In genomic region chr4:62361997-62362396, GRCm38 (mm10) we compare ENCODE assay signal across 9 mouse cellular contexts. TPM values are rescaled to one million over a fixed set of nuclear protein-coding genes. Genes with fewer than 3 reads are reported as not detected.
DNase-seq lines count a peak whose midpoint lies in the region; ATAC-seq and TF ChIP-seq lines count a peak whose summit lies in the region.
"Had no signal": no experiment of that assay in that cellular context is flagged by ENCODE, and none has a peak within 500 bp of the region (broad histone marks: within the 10 kb centered on the region; RNA-seq: fewer than 3 reads in every experiment).

No protein-coding gene starts in this region.

- H3K79me2 ChIP-seq in myocyte (ENCODE audit: control insufficient read depth, insufficient read depth) = peaks cover 77% of the 10 kb centered on the region

- WGBS in kidney, postnatal 0 days = 90% methylated on average over 1 of the region's 1 CpGs
- 86% methylated on average over 1 of the region's 1 CpGs for WGBS in limb, embryonic 10.5 days

- H3K4me3 ChIP-seq in kidney, postnatal 0 days (replicated peaks; ENCODE audit: low read depth, low read length) = peak overlapping the region; percentile 61; the same call in 1 of the 2 replicates
- peak overlapping the region; percentile 87 for H3K4me3 ChIP-seq in embryonic fibroblast, embryonic 13.5 days (ENCODE audit: insufficient read depth, low read length)
- peak overlapping the region; percentile 72 for H3K4me3 ChIP-seq in limb, embryonic 10.5 days
- H3K4me3 ChIP-seq in myocyte = peak overlapping the region; percentile 98

- peak overlapping the region; percentile 80 for H3K4me2 ChIP-seq in kidney, postnatal 0 days (ENCODE audit: low read length)
- H3K4me2 ChIP-seq in myocyte (ENCODE audit: low read depth) = peak overlapping the region; percentile 87

- H3K27me3 ChIP-seq in kidney, postnatal 0 days (ENCODE audit: insufficient read depth, low read length) = no peaks in the 10 kb centered on the region
- no peaks in the 10 kb centered on the region for H3K27me3 ChIP-seq in limb, embryonic 10.5 days (ENCODE audit: low read depth, poor library complexity, severe bottlenecking)
- H3K27me3 ChIP-seq in myocyte (ENCODE audit: control insufficient read depth, insufficient read depth, insufficient read length) = no peaks in the 10 kb centered on the region

- H3K36me3 ChIP-seq in kidney, postnatal 0 days (ENCODE audit: insufficient read depth, low read length) = no peaks in the 10 kb centered on the region
- no peaks in the 10 kb centered on the region for H3K36me3 ChIP-seq in limb, embryonic 10.5 days
- H3K36me3 ChIP-seq in myocyte (ENCODE audit: control insufficient read depth, insufficient read depth) = no peaks in the 10 kb centered on the region

- no peaks in the 10 kb centered on the region for H3K9me3 ChIP-seq in kidney, postnatal 0 days (replicated peaks; ENCODE audit: low read length)
- H3K9me3 ChIP-seq in limb, embryonic 10.5 days (replicated peaks) = no peaks in the 10 kb centered on the region

- peaks cover 19% of the 10 kb centered on the region for H3K4me1 ChIP-seq in kidney, postnatal 0 days (replicated peaks; ENCODE audit: insufficient read depth, low read length)
- H3K4me1 ChIP-seq in embryonic fibroblast, embryonic 13.5 days (ENCODE audit: control insufficient read depth, insufficient read depth, low read length) = no peaks in the 10 kb centered on the region
- peaks cover 14% of the 10 kb centered on the region for H3K4me1 ChIP-seq in limb, embryonic 10.5 days

- TF ChIP-seq POLR2A in embryonic fibroblast, embryonic 13.5 days (IDR thresholded peaks at IDR 0.05; ENCODE audit: low read depth, low read length) = no peak
- TF ChIP-seq POLR2A in myocyte (IDR thresholded peaks at IDR 0.05; ENCODE audit: insufficient read length, low read depth) = no peak

- H3K9ac ChIP-seq in kidney, postnatal 0 days (ENCODE audit: low read depth, low read length) = no peak overlapping the region

- ATAC-seq in kidney, postnatal 0 days (replicated peaks; ENCODE audit: low FRiP score, low read depth) = no peak

- TF ChIP-seq CTCF in kidney, postnatal 0 days (IDR thresholded peaks at IDR 0.05; ENCODE audit: low read depth) = no peak
- TF ChIP-seq CTCF in embryonic fibroblast, embryonic 13.5 days (IDR thresholded peaks at IDR 0.05; ENCODE audit: borderline replicate concordance, insufficient read depth, low read length) = no peak

- no peak for DNase-seq in kidney, postnatal 0 days (ENCODE audit: low spot score)
- DNase-seq in kidney, adult 18-20 months = no peak
- no peak for DNase-seq in limb, embryonic 10.5 days (ENCODE audit: low spot score)
- no peak for DNase-seq in testis, postnatal 14 days (ENCODE audit: low spot score)
- no peak for DNase-seq in right cerebral cortex, postnatal 4 days
- DNase-seq in spleen, postnatal 10 days (ENCODE audit: low spot score in 2 of 2) = no peak
- DNase-seq: cerebellum, adult 11-12 months had no signal

- H3ac ChIP-seq in myocyte (ENCODE audit: control insufficient read depth, insufficient read length) = no peak overlapping the region

- no peak overlapping the region for H3K27ac ChIP-seq in kidney, postnatal 0 days
- no peak overlapping the region for H3K27ac ChIP-seq in embryonic fibroblast, embryonic 13.5 days (ENCODE audit: insufficient read depth, low read length)
- no peak overlapping the region for H3K27ac ChIP-seq in limb, embryonic 10.5 days

TF ChIP-seq in myocyte, 11 proteins besides CTCF, POLR2A, EP300 and RAD21:
- TF ChIP-seq TCF3 (IDR thresholded peaks at IDR 0.05; ENCODE audit: insufficient read length, low read depth) = no peak

RNA-seq across cellular contexts. Expression of gene Slc31a1, which starts 1.5 kb away (rescaled TPM):
- polyA plus RNA-seq in kidney, postnatal 0 days (2015; fragmentation: Nextera tagmentation; extraction: Ambion mirVana) = 48.3 and 55.9 TPM in 2 replicates
- polyA plus RNA-seq in embryonic fibroblast, embryonic 13.5 days (2011; ENCODE audit: insufficient read length, low read depth, missing spikeins) = 40.8 and 46.7 TPM in 2 replicates
- polyA plus RNA-seq in limb, embryonic 10.5 days (2016; fragmentation: Nextera tagmentation; extraction: Ambion mirVana) = 42.2 and 48.7 TPM in 2 replicates
- polyA plus RNA-seq in myocyte (2012; fragmentation: generic; extraction: Trizol) = 22.5 TPM

RNA-seq across cellular contexts. Expression of gene Fkbp15, which starts 1.6 kb away (rescaled TPM):
- polyA plus RNA-seq in kidney, postnatal 0 days (2015; fragmentation: Nextera tagmentation; extraction: Ambion mirVana) = 19.2 and 21.7 TPM in 2 replicates
- 33.1 and 36.9 TPM in 2 replicates for polyA plus RNA-seq in embryonic fibroblast, embryonic 13.5 days (2011; ENCODE audit: insufficient read length, low read depth, missing spikeins)
- 16.4 and 19.6 TPM in 2 replicates for polyA plus RNA-seq in limb, embryonic 10.5 days (2016; fragmentation: Nextera tagmentation; extraction: Ambion mirVana)
- 18.4 TPM for polyA plus RNA-seq in myocyte (2012; fragmentation: generic; extraction: Trizol)

RNA-seq across cellular contexts. Expression of gene Cdc26, which starts 46.4 kb away (rescaled TPM):
- polyA plus RNA-seq in kidney, postnatal 0 days (2015; fragmentation: Nextera tagmentation; extraction: Ambion mirVana) = 137 and 138 TPM in 2 replicates
- 61.3 and 94.3 TPM in 2 replicates for polyA plus RNA-seq in embryonic fibroblast, embryonic 13.5 days (2011; ENCODE audit: insufficient read length, low read depth, missing spikeins)
- polyA plus RNA-seq in limb, embryonic 10.5 days (2016; fragmentation: Nextera tagmentation; extraction: Ambion mirVana) = 223 and 233 TPM in 2 replicates
- 49.2 TPM for polyA plus RNA-seq in myocyte (2012; fragmentation: generic; extraction: Trizol)

RNA-seq across cellular contexts. Expression of gene Prpf4, which starts 46.6 kb away (rescaled TPM):
- polyA plus RNA-seq in kidney, postnatal 0 days (2015; fragmentation: Nextera tagmentation; extraction: Ambion mirVana) = 14.8 and 16.1 TPM in 2 replicates
- polyA plus RNA-seq in embryonic fibroblast, embryonic 13.5 days (2011; ENCODE audit: insufficient read length, low read depth, missing spikeins) = 12.1 and 14.1 TPM in 2 replicates
- polyA plus RNA-seq in limb, embryonic 10.5 days (2016; fragmentation: Nextera tagmentation; extraction: Ambion mirVana) = 38.4 and 38.6 TPM in 2 replicates
- polyA plus RNA-seq in myocyte (2012; fragmentation: generic; extraction: Trizol) = 6.0 TPM
